Mouse (Mus musculus): Measurements from ENCODE around the gene Nup188. TPM values are rescaled to one million over a fixed set of nuclear protein-coding genes. Genes with fewer than 3 reads are reported as not detected.

Nup188 gene
- polyA plus RNA-seq, 1 experiment: 17.5 TPM

DNA sequence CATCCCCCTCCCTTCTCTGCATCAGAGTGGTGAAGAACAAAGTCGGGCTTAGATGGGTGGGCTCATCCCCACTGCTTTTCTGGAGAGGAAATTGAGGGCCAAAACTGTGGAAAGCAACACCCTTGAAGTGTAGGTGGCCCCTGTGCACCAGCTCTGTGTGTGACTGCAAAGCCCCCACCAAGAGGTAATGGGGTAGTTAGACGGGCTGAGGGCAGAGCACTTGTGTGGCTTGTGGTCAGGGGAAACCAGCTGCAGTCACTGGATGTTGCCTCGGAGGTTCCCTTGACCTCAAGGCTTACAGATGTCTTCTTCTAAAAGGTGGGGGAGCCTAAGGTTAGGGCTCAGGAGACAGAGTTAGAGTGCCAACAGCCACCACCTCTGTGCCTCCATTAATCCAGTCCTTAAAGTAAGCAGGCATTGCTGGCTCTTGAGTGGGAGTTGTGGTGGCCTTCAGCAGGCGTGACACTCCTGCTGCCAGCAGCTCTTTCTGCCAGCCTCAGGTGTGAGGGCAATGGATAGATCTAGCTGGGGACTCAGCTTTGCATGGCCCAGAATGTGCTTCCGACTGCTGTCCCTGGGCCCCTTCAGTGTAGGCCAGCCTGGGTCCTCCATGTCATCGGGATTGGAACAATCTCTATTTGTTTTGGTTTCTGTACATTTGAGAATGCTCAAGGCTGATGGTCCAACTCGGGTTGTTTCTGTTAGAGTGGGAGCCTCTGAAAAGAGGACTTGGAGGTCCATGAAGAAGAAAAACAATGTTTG, 28.3 kb upstream of the Nup188 start:
- DNase-seq: no peak
- peaks cover 2% of the 10 kb centered on the region; the same call in 1 of the 2 replicates for H3K36me3 ChIP-seq (ENCODE audit: control insufficient read depth, insufficient read depth, low read length)

DNA sequence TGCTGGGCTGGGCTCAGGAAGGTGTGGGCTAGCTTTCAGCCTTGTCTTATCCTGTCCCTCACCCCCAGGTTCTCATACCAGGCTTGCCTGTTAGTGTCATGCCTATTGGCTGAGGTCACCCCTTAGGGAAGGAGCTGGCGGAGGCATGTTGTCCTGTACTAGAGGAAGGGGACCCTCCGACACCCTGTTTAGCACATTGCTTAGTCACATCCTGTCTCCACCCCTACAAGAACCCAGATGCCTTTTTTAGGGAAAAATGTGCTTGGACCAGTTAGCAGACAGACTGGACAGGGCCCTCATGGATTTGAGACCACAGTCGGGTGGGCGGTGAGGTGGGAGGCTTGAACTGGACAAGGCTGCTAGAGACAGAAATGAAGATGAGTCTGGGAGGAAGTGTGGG, 27.6 kb upstream of the Nup188 start:
- DNase-seq: peak; percentile 86
- no peaks in the 10 kb centered on the region for H3K27me3 ChIP-seq (replicated peaks; ENCODE audit: control insufficient read depth, insufficient read depth, low read length)
- peaks cover 24% of the 10 kb centered on the region for H3K4me1 ChIP-seq (ENCODE audit: control insufficient read depth, insufficient read depth, low read length)
- peak overlapping the region; percentile 58 for H3K27ac ChIP-seq (ENCODE audit: insufficient read depth, low read depth, low read length)
- TF ChIP-seq CTCF (conservative IDR thresholded peaks at IDR 0.05; ENCODE audit: insufficient read depth, insufficient read length, low read depth, low read length) (no peak), POLR2A (IDR thresholded peaks at IDR 0.05; ENCODE audit: low read depth, low read length) (no peak)
- peaks cover 2% of the 10 kb centered on the region; the same call in 1 of the 2 replicates for H3K36me3 ChIP-seq (ENCODE audit: control insufficient read depth, insufficient read depth, low read length)
- no peak overlapping the region for H3K4me3 ChIP-seq (ENCODE audit: insufficient read depth, low read depth, low read length)
- 41% methylated on average over 4 of the region's 4 CpGs for WGBS

More for the DNA sequence above, 28.3 kb upstream of the Nup188 start:
- TF ChIP-seq POLR2A (IDR thresholded peaks at IDR 0.05; ENCODE audit: low read depth, low read length) (no peak), CTCF (conservative IDR thresholded peaks at IDR 0.05; ENCODE audit: insufficient read depth, insufficient read length, low read depth, low read length) (no peak)
- H3K4me1 ChIP-seq (ENCODE audit: control insufficient read depth, insufficient read depth, low read length): peaks cover 18% of the 10 kb centered on the region
- 59% methylated on average over 7 of the region's 7 CpGs for WGBS
- peak overlapping the region; percentile 53 for H3K27ac ChIP-seq (ENCODE audit: insufficient read depth, low read depth, low read length)
- no peaks in the 10 kb centered on the region for H3K27me3 ChIP-seq (replicated peaks; ENCODE audit: control insufficient read depth, insufficient read depth, low read length)
- no peak overlapping the region for H3K4me3 ChIP-seq (ENCODE audit: insufficient read depth, low read depth, low read length)

- DNase-seq: peak; percentile 74
- Histone ChIP-seq H3K4me3 (ENCODE audit: insufficient read depth, low read depth, low read length) (no peak overlapping the region), H3K27ac (ENCODE audit: insufficient read depth, low read depth, low read length) (peak overlapping the region; percentile 58), H3K4me1 (ENCODE audit: control insufficient read depth, insufficient read depth, low read length) (peaks cover 30% of the 10 kb centered on the region), H3K27me3 (replicated peaks; ENCODE audit: control insufficient read depth, insufficient read depth, low read length) (no peaks in the 10 kb centered on the region), H3K36me3 (ENCODE audit: control insufficient read depth, insufficient read depth, low read length) (peaks cover 2% of the 10 kb centered on the region; the same call in 1 of the 2 replicates)
- 71% methylated on average over 15 of the region's 15 CpGs for WGBS
- no peak for TF ChIP-seq CTCF (conservative IDR thresholded peaks at IDR 0.05; ENCODE audit: insufficient read depth, insufficient read length, low read depth, low read length)
- no peak for TF ChIP-seq POLR2A (IDR thresholded peaks at IDR 0.05; ENCODE audit: low read depth, low read length)
These were observed 26.8 kb upstream of the Nup188 start for GRCm38 (mm10) chr2:30259131-30260064.

- Histone ChIP-seq H3K4me1 (ENCODE audit: control insufficient read depth, insufficient read depth, low read length) (peaks cover 45% of the 10 kb centered on the region), H3K4me3 (ENCODE audit: insufficient read depth, low read depth, low read length) (no peak overlapping the region), H3K27ac (ENCODE audit: insufficient read depth, low read depth, low read length) (no peak overlapping the region), H3K36me3 (ENCODE audit: control insufficient read depth, insufficient read depth, low read length) (peaks cover 2% of the 10 kb centered on the region; the same call in 1 of the 2 replicates), H3K27me3 (replicated peaks; ENCODE audit: control insufficient read depth, insufficient read depth, low read length) (no peaks in the 10 kb centered on the region)
- peak; percentile 26 for DNase-seq
- 72% methylated on average over 4 of the region's 4 CpGs for WGBS
- TF ChIP-seq CTCF (conservative IDR thresholded peaks at IDR 0.05; ENCODE audit: insufficient read depth, insufficient read length, low read depth, low read length): peak; percentile 15; the same call in 1 of the 2 replicates
- no peak for TF ChIP-seq POLR2A (IDR thresholded peaks at IDR 0.05; ENCODE audit: low read depth, low read length)
These were observed 25.0 kb upstream of the Nup188 start for GRCm38 (mm10) chr2:30261064-30261736.

- no peak overlapping the region for H3K4me3 ChIP-seq (ENCODE audit: insufficient read depth, low read depth, low read length)
- TF ChIP-seq CTCF (conservative IDR thresholded peaks at IDR 0.05; ENCODE audit: insufficient read depth, insufficient read length, low read depth, low read length) (no peak), POLR2A (IDR thresholded peaks at IDR 0.05; ENCODE audit: low read depth, low read length) (no peak)
- peak overlapping the region; percentile 32; the same call in 1 of the 2 replicates for H3K27ac ChIP-seq (ENCODE audit: insufficient read depth, low read depth, low read length)
- WGBS: 89% methylated on average over 18 of the region's 18 CpGs
- H3K27me3 ChIP-seq (replicated peaks; ENCODE audit: control insufficient read depth, insufficient read depth, low read length): no peaks in the 10 kb centered on the region
- H3K36me3 ChIP-seq (ENCODE audit: control insufficient read depth, insufficient read depth, low read length): 0 out of 2 replicates have a peak, but pooled peaks cover 2% of the 10 kb centered on the region
- peak; percentile 33 for DNase-seq
- H3K4me1 ChIP-seq (ENCODE audit: control insufficient read depth, insufficient read depth, low read length): peaks cover 52% of the 10 kb centered on the region
These were observed 24.0 kb upstream of the Nup188 start for GRCm38 (mm10) chr2:30261921-30262839.
